Mouse (Mus musculus) megakaryocyte progenitor cell, adult 5-6 weeks (primary cell): ENCODE data around the gene Ano7. TPM values are rescaled to one million over a fixed set of nuclear protein-coding genes. Genes with fewer than 3 reads are reported as not detected.
"Not testable (repeated sequence)": the region's sequence is repeated elsewhere in the genome, so short reads cannot be mapped to it uniquely, and the experiment has no call there.

ENCODE experiments used
- ATAC-seq: replicated peaks from 2 replicates; pipeline ENCODE4 v1.8.0; 2016; ENCODE audit warnings: mild to moderate bottlenecking, moderate TSS enrichment, inconsistent platforms; ENCODE audit not compliant: poor library complexity
- total RNA-seq, 2 experiments: library from RNA; stranded (forward) in 1 of 2; stranded (reverse) in 1 of 2; fragments of 157-497, 149-512 nt in 1 of 2; fragments of 200-1000 nt in 1 of 2; gene quantifications; 2 replicates each; pipeline versions ENCODE4 v1.2.3 to v1.2.4; 2015 to 2017

The Ano7 gene
- total RNA-seq, 2 experiments from 2014 or later, result 0.33 to 1.1 TPM

DNA sequence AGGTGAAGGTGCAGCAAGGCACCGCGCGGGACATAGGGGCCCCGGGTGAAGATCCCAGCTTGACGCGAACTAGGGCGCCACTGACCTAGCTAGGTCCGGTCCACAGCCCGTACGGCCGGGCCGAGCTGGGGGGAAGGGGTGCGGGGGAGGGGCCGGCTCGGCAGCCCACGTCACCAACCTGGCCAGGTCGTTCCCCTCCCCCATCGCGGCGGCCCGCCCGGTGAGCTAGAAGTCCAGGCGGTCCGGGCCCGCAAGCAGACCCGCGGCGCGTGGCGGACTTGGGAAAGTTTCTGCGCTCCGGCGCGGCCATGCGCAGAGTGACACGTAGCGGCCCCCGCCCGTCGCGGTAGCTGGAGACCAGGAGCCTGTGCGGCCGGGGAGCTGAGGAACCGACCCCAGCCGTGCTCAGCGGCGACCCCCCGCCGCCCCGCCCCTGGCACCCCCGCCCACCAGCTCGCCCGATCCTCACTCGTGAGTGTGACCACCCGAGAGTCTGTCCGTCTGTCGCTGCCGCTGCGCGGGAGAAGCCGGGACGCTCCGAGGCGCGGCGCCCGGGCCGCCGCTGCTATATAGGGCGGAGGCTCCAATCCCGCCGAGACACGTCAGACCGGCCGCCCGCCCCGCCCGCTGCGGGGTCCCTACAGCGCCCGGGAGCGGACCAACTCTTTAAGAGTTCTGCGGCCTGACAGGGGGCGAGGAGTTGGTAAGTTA is 71.5 kb downstream of the Ano7 start:
- ATAC-seq, result peak; percentile 77

GRCm38 (mm10) chr1:93445822-93446162 is 72.1 kb downstream of the Ano7 start:
- ATAC-seq, result peak; percentile 20

- not testable (repeated sequence) for ATAC-seq
These were observed 76.4 kb downstream of the Ano7 start for GRCm38 (mm10) chr1:93450118-93450517.

DNA sequence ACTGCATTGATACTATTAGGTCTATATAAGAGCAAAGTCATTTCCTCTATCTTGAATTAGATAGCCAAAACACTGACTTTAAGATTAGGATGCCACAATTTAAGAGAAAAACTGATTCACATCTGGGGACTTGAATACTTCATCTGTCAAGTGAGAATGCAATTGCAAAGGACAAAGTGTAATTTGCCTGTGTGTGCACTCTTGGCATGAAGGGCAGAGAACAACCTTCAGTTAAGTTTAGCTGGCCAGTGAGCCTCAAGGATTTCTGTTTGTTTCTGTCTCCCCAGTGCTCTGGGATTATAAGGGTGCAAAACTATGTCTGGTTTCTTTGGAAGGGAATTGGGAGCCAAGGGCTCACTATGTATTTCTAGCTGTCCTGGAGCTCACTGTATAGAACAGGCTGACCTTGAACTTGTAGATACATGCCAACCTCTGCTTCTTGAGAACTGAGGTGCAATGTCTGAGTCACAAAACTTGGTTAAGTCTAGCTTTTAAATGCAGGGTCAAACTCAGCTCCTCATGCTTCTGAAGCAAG is 80.1 kb downstream of the Ano7 start:
- no peak for ATAC-seq

Other genes starting within 250 kb of the Ano7 start
- gene Agxt, start 238.7 kb upstream of the Ano7 start, total RNA-seq (2015), result not detected in 2 replicates
- gene Agxt, start 238.7 kb upstream of the Ano7 start, total RNA-seq (2017), result not detected in 2 replicates
- not detected in 2 replicates for gene 2310007B03Rik, start 213.0 kb upstream of the Ano7 start, total RNA-seq (2015)
- not detected in 2 replicates for gene 2310007B03Rik, start 213.0 kb upstream of the Ano7 start, total RNA-seq (2017)
- not detected in 2 replicates for gene Crocc2, start 205.2 kb upstream of the Ano7 start, total RNA-seq (2015)
- not detected in 2 replicates for gene Crocc2, start 205.2 kb upstream of the Ano7 start, total RNA-seq (2017)
- gene Sned1, start 138.1 kb upstream of the Ano7 start, total RNA-seq (2015), result 0.44 and 3.2 TPM in 2 replicates
- gene Sned1, start 138.1 kb upstream of the Ano7 start, total RNA-seq (2017), result 0.14 and 0.17 TPM in 2 replicates
- 11.3 and 13.1 TPM in 2 replicates for gene Mterf4, start 68.0 kb upstream of the Ano7 start, total RNA-seq (2015)
- 24.4 and 27.6 TPM in 2 replicates for gene Mterf4, start 68.0 kb upstream of the Ano7 start, total RNA-seq (2017)
- gene Ppp1r7, start 31.1 kb upstream of the Ano7 start, total RNA-seq (2015), result 27.1 and 43.2 TPM in 2 replicates
- 16.0 and 26.1 TPM in 2 replicates for gene Ppp1r7, start 31.1 kb upstream of the Ano7 start, total RNA-seq (2017)
- 11.1 and 13.8 TPM in 2 replicates for gene Pask, start 30.4 kb upstream of the Ano7 start, total RNA-seq (2015)
- 10.4 and 12.6 TPM in 2 replicates for gene Pask, start 30.4 kb upstream of the Ano7 start, total RNA-seq (2017)
- gene Hdlbp, start 104.9 kb downstream of the Ano7 start, total RNA-seq (2015), result 153 and 154 TPM in 2 replicates
- gene Hdlbp, start 104.9 kb downstream of the Ano7 start, total RNA-seq (2017), result 115 and 138 TPM in 2 replicates
- gene Farp2, start 138.1 kb downstream of the Ano7 start, total RNA-seq (2015), result 2.6 and 5.0 TPM in 2 replicates
- 1.0 and 1.1 TPM in 2 replicates for gene Farp2, start 138.1 kb downstream of the Ano7 start, total RNA-seq (2017)